Mouse (Mus musculus): ENCODE measurements around the gene Slc27a5. TPM values are rescaled to one million over a fixed set of nuclear protein-coding genes. Genes with fewer than 3 reads are reported as not detected.

Gene Slc27a5
- total and polyA plus RNA-seq, 3 experiments: 0.13 TPM; not detected in 2

- TF ChIP-seq NELFE (IDR thresholded peaks at IDR 0.05; ENCODE audit: low read depth, low read length): peak; percentile 54
- TF ChIP-seq USF1 (IDR thresholded peaks at IDR 0.05; ENCODE audit: low read depth, low read length): no peak
- TF ChIP-seq ZNF384 (IDR thresholded peaks at IDR 0.05; ENCODE audit: low read depth, low read length): no peak
- no peak for TF ChIP-seq EP300 (IDR thresholded peaks at IDR 0.05; ENCODE audit: low read depth in 1 of 2, low read length in 2 of 2)
- TF ChIP-seq KAT2A (conservative IDR thresholded peaks at IDR 0.05; ENCODE audit: low read depth, low read length): peak; percentile 35; the same call in 1 of the 2 replicates
- TF ChIP-seq TAL1 (IDR thresholded peaks at IDR 0.05; ENCODE audit: low read length): no peak
- no peak for TF ChIP-seq POLR2AphosphoS5 (IDR thresholded peaks at IDR 0.05; ENCODE audit: borderline replicate concordance, low read depth, low read length)
- TF ChIP-seq BHLHE40 (IDR thresholded peaks at IDR 0.05; ENCODE audit: borderline replicate concordance, low read depth, low read length): no peak
- peak; percentile 81 for TF ChIP-seq HCFC1 (IDR thresholded peaks at IDR 0.05; ENCODE audit: low read depth, low read length)
- TF ChIP-seq CHD1 (IDR thresholded peaks at IDR 0.05; ENCODE audit: low read depth, low read length): no peak
- no peak for TF ChIP-seq GATA1 (IDR thresholded peaks at IDR 0.05; ENCODE audit: low read depth, low read length)
- TF ChIP-seq ZC3H11A (IDR thresholded peaks at IDR 0.05; ENCODE audit: low read depth, low read length): no peak
- TF ChIP-seq ZKSCAN1 (IDR thresholded peaks at IDR 0.05; ENCODE audit: low read depth, low read length): no peak
- no peak for TF ChIP-seq CTCF (IDR thresholded peaks at IDR 0.05 in 2 of 3, conservative IDR thresholded peaks at IDR 0.05 in 1 of 3; ENCODE audit: control insufficient read depth in 1 of 3, insufficient read depth in 1 of 3, low read depth in 2 of 3, low read length in 3 of 3, poor library complexity in 1 of 3, severe bottlenecking in 1 of 3)
- TF ChIP-seq SIN3A (IDR thresholded peaks at IDR 0.05; ENCODE audit: low read length): peak; percentile 83
- TF ChIP-seq TBP (IDR thresholded peaks at IDR 0.05; ENCODE audit: low read depth, low read length): 0 out of 2 replicates have a peak, but pooled peaks have one; percentile 60
- no peak for TF ChIP-seq ETS1 (IDR thresholded peaks at IDR 0.05; ENCODE audit: low read depth, low read length)
- no peak for TF ChIP-seq MAZ (IDR thresholded peaks at IDR 0.05; ENCODE audit: low read depth, low read length)
- TF ChIP-seq MYC (IDR thresholded peaks at IDR 0.05; ENCODE audit: low read depth, low read length): peak; percentile 88
- no peak for TF ChIP-seq CHD2 (IDR thresholded peaks at IDR 0.05; ENCODE audit: low read length)
- no peak for TF ChIP-seq USF2 (IDR thresholded peaks at IDR 0.05; ENCODE audit: borderline replicate concordance in 1 of 2, insufficient read depth in 1 of 2, low read depth in 1 of 2, low read length in 2 of 2)
- TF ChIP-seq RCOR1 (IDR thresholded peaks at IDR 0.05; ENCODE audit: low read depth, low read length): no peak
These were observed 48.7 kb downstream of the Slc27a5 start (continued) for GRCm38 (mm10) chr7:12949032-12949871.

GRCm38 (mm10) chr7:12943488-12943887 is 54.5 kb downstream of the Slc27a5 start:
- Histone ChIP-seq H3K4me1 (ENCODE audit: control insufficient read depth in 1 of 2, insufficient read depth in 2 of 2, low read length in 2 of 2) (peaks cover 0 to 2% of the 10 kb centered on the region in 2 experiments; a peak in 1 of 4 replicates), H3K79me2 (ENCODE audit: control insufficient read depth, insufficient read depth, low read length, poor library complexity) (no peaks in the 10 kb centered on the region), H3K9ac (ENCODE audit: control insufficient read depth, low read depth, low read length, poor library complexity, severe bottlenecking) (no peak overlapping the region), H3K36me3 (ENCODE audit: control insufficient read depth in 1 of 2, insufficient read depth in 2 of 2, low read length in 2 of 2) (no peaks in the 10 kb centered on the region), H3K27ac (ENCODE audit: control insufficient read depth, low read depth, low read length) (no peak overlapping the region), H3K4me3 (ENCODE audit: control insufficient read depth in 1 of 2, insufficient read depth in 1 of 2, low read depth in 2 of 2, low read length in 2 of 2) (no peak overlapping the region), H3K9me3 (replicated peaks; ENCODE audit: insufficient read depth, low read length) (no peaks in the 10 kb centered on the region), H3K27me3 (ENCODE audit: control insufficient read depth in 1 of 2, insufficient read depth in 2 of 2, low read length in 2 of 2) (no peaks in the 10 kb centered on the region; a peak in 1 of 4 replicates)
- TF ChIP-seq ZNF384 (IDR thresholded peaks at IDR 0.05; ENCODE audit: low read depth, low read length): peak; percentile 18; the same call in 1 of the 2 replicates
- peak; percentile 64 for TF ChIP-seq SMC3 (IDR thresholded peaks at IDR 0.05; ENCODE audit: low read depth, low read length)
- peak; percentile 45 for TF ChIP-seq RAD21 (IDR thresholded peaks at IDR 0.05; ENCODE audit: low read depth, low read length)
- no peak for TF ChIP-seq GATA1 (IDR thresholded peaks at IDR 0.05; ENCODE audit: low read depth, low read length)
- no peak for TF ChIP-seq GABPA (IDR thresholded peaks at IDR 0.05; ENCODE audit: low read depth, low read length)
- TF ChIP-seq POLR2A (IDR thresholded peaks at IDR 0.05; ENCODE audit: control insufficient read depth in 1 of 2, insufficient read depth in 1 of 2, low read depth in 1 of 2, low read length in 2 of 2, poor library complexity in 1 of 2): no peak
- 0 out of 2 replicates have a peak, but pooled peaks have one; percentile 28 for TF ChIP-seq HCFC1 (IDR thresholded peaks at IDR 0.05; ENCODE audit: low read depth, low read length)
- TF ChIP-seq TBP (IDR thresholded peaks at IDR 0.05; ENCODE audit: low read depth, low read length): no peak
- TF ChIP-seq CTCF (IDR thresholded peaks at IDR 0.05 in 2 of 3, conservative IDR thresholded peaks at IDR 0.05 in 1 of 3; ENCODE audit: control insufficient read depth in 1 of 3, insufficient read depth in 1 of 3, low read depth in 2 of 3, low read length in 3 of 3, poor library complexity in 1 of 3, severe bottlenecking in 1 of 3): peak; percentile 42 to 64 (median 59)
- DNase-seq (ENCODE audit: low read depth, low spot score): peak; percentile 74

Measured in MEL (cell line).